Mouse (Mus musculus): ENCODE measurements around the gene Ly75. TPM values are rescaled to one million over a fixed set of nuclear protein-coding genes. Genes with fewer than 3 reads are reported as not detected.

The Ly75 gene
- total RNA-seq (2023) = 24.7 TPM

GRCm38 (mm10) chr2:60382858-60383669 is at the start of gene Ly75:
TSS of gene Ly75 (minus strand) at chr2:60383303.

DNA sequence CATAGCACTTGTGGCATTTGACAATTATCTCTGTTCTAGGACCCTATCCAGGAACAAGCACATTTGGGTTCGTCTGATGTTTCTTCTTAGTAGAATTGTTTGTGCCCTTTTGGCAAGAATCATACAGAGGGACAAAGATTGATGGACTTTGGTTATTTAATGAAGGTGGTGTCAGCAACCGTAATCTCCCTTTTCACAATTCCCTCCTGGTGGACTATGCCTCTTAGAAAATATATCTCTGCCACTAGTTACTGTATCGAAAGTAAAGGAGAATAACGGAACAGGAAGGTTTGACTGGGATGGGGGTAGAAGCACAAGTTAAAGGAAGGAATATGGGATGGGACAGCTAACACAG is 98.7 kb downstream of the Ly75 start, which contains the start of gene Cd302:
Cd302 (minus strand) TSS at position 22 of the 355 bp plus-strand sequence.

Other genes starting within 250 kb of the Ly75 start
- gene Baz2b, start 173.5 kb downstream of the Ly75 start, total RNA-seq (2023) = 82.9 TPM
- 253 TPM for gene March7, start 173.4 kb downstream of the Ly75 start, total RNA-seq (2023)
- gene Cd302, start 98.8 kb downstream of the Ly75 start, total RNA-seq (2023) = 0.83 TPM
- not detected for gene Pla2r1, start 170.0 kb upstream of the Ly75 start, total RNA-seq (2023)

Data from CD8-positive naive resting alpha-beta T cell, adult 57 days (primary cell).